Mouse (Mus musculus): ENCODE measurements around the gene Foxj2. TPM values are rescaled to one million over a fixed set of nuclear protein-coding genes. Genes with fewer than 3 reads are reported as not detected.

Foxj2 gene
- polyA plus RNA-seq, 1 experiment from 2014 or later = 2.0 TPM

DNA sequence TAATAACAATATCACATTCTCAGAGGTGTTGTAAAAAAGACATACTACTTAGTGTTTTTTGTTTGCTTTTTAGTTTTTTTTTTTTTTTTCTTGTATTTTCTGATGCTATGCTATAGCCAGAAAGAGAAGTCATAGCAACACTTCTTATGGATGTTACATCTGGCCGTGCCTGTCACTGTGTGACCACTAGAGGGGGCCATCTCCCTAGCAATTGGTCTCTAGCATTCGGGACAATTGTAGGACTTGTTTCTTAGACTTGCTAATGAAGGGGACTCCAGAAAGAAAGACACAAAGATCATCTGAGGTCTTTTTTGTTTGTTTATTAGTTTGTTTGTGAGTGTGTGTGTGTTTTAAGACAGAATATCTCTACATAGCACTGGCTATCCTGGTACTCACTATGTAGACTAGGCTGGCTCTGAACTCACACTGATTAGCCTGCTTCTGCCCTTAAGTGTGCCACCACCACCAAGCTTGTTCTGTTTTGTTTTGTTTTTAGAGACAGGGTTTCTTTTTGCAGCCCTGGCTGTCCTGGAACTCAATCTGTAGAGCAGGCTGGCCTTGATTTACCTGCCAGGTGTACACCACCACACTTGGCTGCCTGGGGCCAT is 72.8 kb downstream of the Foxj2 start:
- H3K36me3 ChIP-seq = peaks cover 45% of the 10 kb centered on the region
- H3K4me1 ChIP-seq = no peaks in the 10 kb centered on the region
- H3K4me3 ChIP-seq = no peak overlapping the region
- no peaks in the 10 kb centered on the region for H3K27me3 ChIP-seq (ENCODE audit: low read depth, poor library complexity, severe bottlenecking)
- DNase-seq (ENCODE audit: low spot score) = peak; percentile 48
- H3K9me3 ChIP-seq (replicated peaks) = no peaks in the 10 kb centered on the region
- WGBS = 4% methylated on average over 2 of the region's 2 CpGs
- H3K27ac ChIP-seq (replicated peaks) = no peak overlapping the region

Small RNAs within 50 kb of the gene (microRNA-seq; reads per million reads assigned to microRNA genes)
- gene Mir7231 = not detected

Other genes starting within 250 kb of the Foxj2 start
- 1.6 and 1.7 TPM in 2 replicates for gene Apobec1, start 217.5 kb upstream of the Foxj2 start, polyA plus RNA-seq (2016; fragmentation: Nextera tagmentation; extraction: Ambion mirVana)
- 0.06 and 0.09 TPM in 2 replicates for gene Gdf3, start 209.8 kb upstream of the Foxj2 start, polyA plus RNA-seq (2016; fragmentation: Nextera tagmentation; extraction: Ambion mirVana)
- gene Dppa3, start 193.5 kb upstream of the Foxj2 start, polyA plus RNA-seq (2016; fragmentation: Nextera tagmentation; extraction: Ambion mirVana) = not detected in 2 replicates
- gene Nanog, start 112.4 kb upstream of the Foxj2 start, polyA plus RNA-seq (2016; fragmentation: Nextera tagmentation; extraction: Ambion mirVana) = 0.09 and 0.32 TPM in 2 replicates
- 42.0 and 63.0 TPM in 2 replicates for gene Slc2a3, start 18.3 kb upstream of the Foxj2 start, polyA plus RNA-seq (2016; fragmentation: Nextera tagmentation; extraction: Ambion mirVana)
- 1.4 and 1.9 TPM in 2 replicates for gene C3ar1, start 36.2 kb downstream of the Foxj2 start, polyA plus RNA-seq (2016; fragmentation: Nextera tagmentation; extraction: Ambion mirVana)
- 57.2 and 63.6 TPM in 2 replicates for gene Necap1, start 54.6 kb downstream of the Foxj2 start, polyA plus RNA-seq (2016; fragmentation: Nextera tagmentation; extraction: Ambion mirVana)
- gene Clec4a1, start 101.9 kb downstream of the Foxj2 start, polyA plus RNA-seq (2016; fragmentation: Nextera tagmentation; extraction: Ambion mirVana) = 1.0 and 1.6 TPM in 2 replicates
- gene Clec4a3, start 132.6 kb downstream of the Foxj2 start, polyA plus RNA-seq (2016; fragmentation: Nextera tagmentation; extraction: Ambion mirVana) = 0.17 and 0.83 TPM in 2 replicates
- gene Clec4a4, start 170.5 kb downstream of the Foxj2 start, polyA plus RNA-seq (2016; fragmentation: Nextera tagmentation; extraction: Ambion mirVana) = not detected in 2 replicates
- not detected in 2 replicates for gene Clec4b1, start 230.0 kb downstream of the Foxj2 start, polyA plus RNA-seq (2016; fragmentation: Nextera tagmentation; extraction: Ambion mirVana)

All from midbrain, embryonic 10.5 days (tissue).